Mouse (Mus musculus): Measurements from ENCODE around the gene 1600014C23Rik.

DNA sequence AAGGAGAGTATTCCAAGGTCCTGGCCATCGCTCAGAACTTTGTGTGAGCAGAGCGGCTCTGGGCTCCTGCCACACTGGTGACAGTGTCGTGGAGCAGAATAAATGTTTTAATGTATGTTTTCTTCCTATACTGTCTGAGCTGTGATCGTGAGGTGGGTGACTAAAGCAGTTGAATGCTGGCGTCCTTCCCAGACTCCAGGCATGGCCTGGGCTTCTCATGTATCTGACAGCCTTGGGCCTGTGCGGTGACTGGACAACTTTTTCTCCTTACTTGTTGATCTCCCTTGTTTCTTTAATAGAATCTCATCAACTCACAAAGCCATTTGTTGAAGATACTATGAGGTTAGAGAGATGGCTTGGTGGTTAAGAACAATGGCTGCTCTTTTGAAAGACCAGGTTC, 35.3 kb downstream of the 1600014C23Rik start:
- TF ChIP-seq CTCF (IDR thresholded peaks at IDR 0.05; ENCODE audit: borderline replicate concordance, insufficient read depth, low read depth, low read length), result no peak
- TF ChIP-seq POLR2A (IDR thresholded peaks at IDR 0.05; ENCODE audit: borderline replicate concordance, insufficient read depth, low read length), result no peak

All from cerebellum, adult 2 months (tissue).